ENCODE assay signal across 8 mouse cellular contexts in genomic region chr12:112673576-112674091, GRCm38 (mm10). TPM values are rescaled to one million over a fixed set of nuclear protein-coding genes. Genes with fewer than 3 reads are reported as not detected.
DNase-seq lines count a peak whose midpoint lies in the region; ATAC-seq and TF ChIP-seq lines count a peak whose summit lies in the region.

No protein-coding gene starts in this region.

- intact Hi-C loops in heart, adult 2 months (cut with DNase I) = loop anchor here (2.0 kb wide), 2 partner anchors 15 to 33 kb away; no protein-coding TSS in a partner anchor

- no peaks in the 10 kb centered on the region for H3K27me3 ChIP-seq in heart, adult 2 months (ENCODE audit: control insufficient read depth, insufficient read depth, low read length)
- no peaks in the 10 kb centered on the region for H3K27me3 ChIP-seq in kidney, embryonic 14.5 days (ENCODE audit: control insufficient read depth, insufficient read depth, low read length)
- H3K27me3 ChIP-seq in splenic B cell, adult 2 months (ENCODE audit: control insufficient read depth, insufficient read depth, low read length, poor library complexity, severe bottlenecking) = no peaks in the 10 kb centered on the region

- 5% methylated on average over 68 of the region's 68 CpGs for WGBS in heart, adult 2 months
- WGBS in kidney, embryonic 14.5 days = 1% methylated on average over 24 of the region's 68 CpGs

- TF ChIP-seq POLR2A in heart, adult 2 months (IDR thresholded peaks at IDR 0.05; ENCODE audit: insufficient read depth, low read depth, low read length) = no peak

- no peaks in the 10 kb centered on the region for H3K9me3 ChIP-seq in kidney, embryonic 14.5 days (ENCODE audit: control insufficient read depth, low read length)

- peak overlapping the region; percentile 69 for H3K4me3 ChIP-seq in heart, adult 2 months
- peak overlapping the region; percentile 97 for H3K4me3 ChIP-seq in kidney, embryonic 14.5 days (ENCODE audit: low read length)

- H3K36me3 ChIP-seq in heart, adult 2 months (ENCODE audit: control insufficient read depth, insufficient read depth, low read length) = peaks cover 8% of the 10 kb centered on the region
- H3K36me3 ChIP-seq in kidney, embryonic 14.5 days (ENCODE audit: control insufficient read depth, insufficient read depth, low read length) = peaks cover 30% of the 10 kb centered on the region
- H3K36me3 ChIP-seq in splenic B cell, adult 2 months (ENCODE audit: control insufficient read depth, insufficient read depth, low read length, poor library complexity, severe bottlenecking) = no peaks in the 10 kb centered on the region; the same call in 1 of the 2 replicates

- peaks cover 12% of the 10 kb centered on the region for H3K79me2 ChIP-seq in heart, adult 2 months (replicated peaks; ENCODE audit: control insufficient read depth, insufficient read depth, low read length)

- peak overlapping the region; percentile 99 for H3K9ac ChIP-seq in heart, adult 2 months (ENCODE audit: low read depth, low read length)
- H3K9ac ChIP-seq in kidney, embryonic 14.5 days (ENCODE audit: low read depth, low read length) = peak overlapping the region; percentile 100

- peak overlapping the region; percentile 70 for H3K4me2 ChIP-seq in kidney, embryonic 14.5 days (replicated peaks; ENCODE audit: low read depth, low read length)

- peak overlapping the region; percentile 96 for H3K27ac ChIP-seq in heart, adult 2 months
- H3K27ac ChIP-seq in kidney, embryonic 14.5 days (ENCODE audit: low read depth, low read length) = peak overlapping the region; percentile 98

- DNase-seq in right cerebral cortex, postnatal 10 days (ENCODE audit: low spot score in 2 of 2) = peak; percentile 77 to 78
- no peak for DNase-seq in right cerebral cortex, postnatal 36 days (ENCODE audit: low spot score in 2 of 2)
- DNase-seq in brain, adult 2 months (ENCODE audit: low read depth, low spot score) = peak; percentile 46
- peak; percentile 74 to 76 for DNase-seq in heart, adult 2 months
- DNase-seq in lung, postnatal 10 days = peak; percentile 69
- DNase-seq in splenic B cell, adult 2 months (ENCODE audit: low read depth, low spot score) = peak; percentile 26
- DNase-seq in layer of hippocampus, postnatal 25 days (ENCODE audit: extremely low spot score in 1 of 2, low spot score in 1 of 2) = no peak

- peaks cover 37% of the 10 kb centered on the region for H3K4me1 ChIP-seq in heart, adult 2 months (ENCODE audit: control insufficient read depth, insufficient read depth, low read length)
- H3K4me1 ChIP-seq in kidney, embryonic 14.5 days (ENCODE audit: control insufficient read depth, insufficient read depth, low read length) = peaks cover 62% of the 10 kb centered on the region

- no peak for TF ChIP-seq EP300 in heart, adult 2 months (IDR thresholded peaks at IDR 0.05; ENCODE audit: insufficient read depth, low read depth, low read length)

- no peak for TF ChIP-seq CTCF in heart, adult 2 months (IDR thresholded peaks at IDR 0.05)

- 0 out of 2 replicates have a peak, but pooled peaks have one; percentile 1 for ATAC-seq in kidney, embryonic 14.5 days (ENCODE audit: low FRiP score, low TSS enrichment)

RNA-seq across cellular contexts. Expression of gene Akt1, which starts 1.1 kb away (rescaled TPM):
- total RNA-seq in heart, adult 2 months (2021) = 100 to 1,000 TPM; 189 to 207 TPM
- polyA plus RNA-seq in heart, adult 2 months (2012; rRNA removed) = 148 and 149 TPM in 2 replicates
- polyA plus RNA-seq in kidney, embryonic 14.5 days (2014; fragmentation: Nextera tagmentation; extraction: Ambion mirVana) = 50.8 and 58.5 TPM in 2 replicates
- total RNA-seq in layer of hippocampus, postnatal 25 days (2021) = 100 to 1,000 TPM; 147 to 158 TPM

RNA-seq across cellular contexts. Expression of gene Zbtb42, which starts 5.0 kb away (rescaled TPM):
- total RNA-seq in heart, adult 2 months (2021) = 1 to 10 TPM; 4.4 to 5.9 TPM
- 9.5 and 13.6 TPM in 2 replicates for polyA plus RNA-seq in heart, adult 2 months (2012; rRNA removed)
- 3.8 and 5.7 TPM in 2 replicates for polyA plus RNA-seq in kidney, embryonic 14.5 days (2014; fragmentation: Nextera tagmentation; extraction: Ambion mirVana)
- under 1 TPM; 0.40 to 0.76 TPM for total RNA-seq in layer of hippocampus, postnatal 25 days (2021)

RNA-seq across cellular contexts. Expression of gene Siva1, which starts 29.2 kb away (rescaled TPM):
- 10 to 100 TPM; 32.0 to 38.7 TPM for total RNA-seq in heart, adult 2 months (2021)
- polyA plus RNA-seq in heart, adult 2 months (2012; rRNA removed) = 38.4 and 39.4 TPM in 2 replicates
- polyA plus RNA-seq in kidney, embryonic 14.5 days (2014; fragmentation: Nextera tagmentation; extraction: Ambion mirVana) = 314 and 362 TPM in 2 replicates
- 10 to 100 TPM; 20.0 to 21.9 TPM for total RNA-seq in layer of hippocampus, postnatal 25 days (2021)

RNA-seq across cellular contexts. Expression of gene Cep170b, which starts 46.6 kb away (rescaled TPM):
- 10 to 100 TPM; 10.8 to 11.5 TPM for total RNA-seq in heart, adult 2 months (2021)
- polyA plus RNA-seq in heart, adult 2 months (2012; rRNA removed) = 9.6 and 10.7 TPM in 2 replicates
- polyA plus RNA-seq in kidney, embryonic 14.5 days (2014; fragmentation: Nextera tagmentation; extraction: Ambion mirVana) = 11.5 and 15.1 TPM in 2 replicates
- total RNA-seq in layer of hippocampus, postnatal 25 days (2021) = 100 to 1,000 TPM; 180 to 192 TPM

RNA-seq across cellular contexts. Expression of gene Adssl1, which starts 53.8 kb away (rescaled TPM):
- 100 to 1,000 TPM; 150 to 173 TPM for total RNA-seq in heart, adult 2 months (2021)
- 85.2 and 98.2 TPM in 2 replicates for polyA plus RNA-seq in heart, adult 2 months (2012; rRNA removed)
- 8.0 and 9.3 TPM in 2 replicates for polyA plus RNA-seq in kidney, embryonic 14.5 days (2014; fragmentation: Nextera tagmentation; extraction: Ambion mirVana)
- 10 to 100 TPM; 11.4 to 12.9 TPM for total RNA-seq in layer of hippocampus, postnatal 25 days (2021)

Comparison
In these comparisons a context has a peak if more than half of its experiments do, and no peak if none do; other contexts are left out.
1. DNase-seq: peak in right cerebral cortex, postnatal 10 days (2 of 2), brain, adult 2 months (single experiment), heart, adult 2 months (2 of 2), lung, postnatal 10 days (single experiment) and splenic B cell, adult 2 months (single experiment); none in right cerebral cortex, postnatal 36 days (0 of 2) and layer of hippocampus, postnatal 25 days (0 of 2).